Mouse (Mus musculus) midbrain, embryonic 15.5 days (tissue): Measurements from ENCODE around the gene Tnnt2. TPM values are rescaled to one million over a fixed set of nuclear protein-coding genes. Genes with fewer than 3 reads are reported as not detected.

ENCODE experiments used
- ATAC-seq: fragments of 200-750 bp; cut with Nextera tagmentation; replicated peaks from 2 replicates; pipeline ENCODE4 v1.8.0; 2017; ENCODE audit warnings: moderate TSS enrichment
- H3K27ac ChIP-seq: fragments of 300-500 bp; sonication (generic); 2 replicates; pipeline ENCODE4 v1.5.1; 2015; ENCODE audit warnings: mild to moderate bottlenecking, inconsistent platforms
- H3K27me3 ChIP-seq: fragments of 300-500 bp; sonication (generic); replicated peaks from 2 replicates; pipeline ENCODE4 v1.6.1; 2015; ENCODE audit warnings: inconsistent platforms
- H3K36me3 ChIP-seq: fragments of 300-500 bp; sonication (generic); replicated peaks from 2 replicates; pipeline ENCODE4 v1.6.1; 2015; ENCODE audit warnings: inconsistent platforms
- H3K4me1 ChIP-seq: fragments of 300-500 bp; sonication (generic); 2 replicates; pipeline ENCODE4 v1.6.1; 2015; ENCODE audit warnings: inconsistent platforms
- H3K4me2 ChIP-seq: fragments of 300-500 bp; sonication (generic); 2 replicates; pipeline ENCODE4 v1.6.1; 2015; ENCODE audit warnings: inconsistent platforms, mild to moderate bottlenecking, moderate library complexity
- H3K4me3 ChIP-seq: fragments of 300-500 bp; sonication (generic); 2 replicates; pipeline ENCODE4 v1.5.1; 2015; ENCODE audit warnings: mild to moderate bottlenecking, inconsistent platforms
- H3K9ac ChIP-seq: fragments of 300-500 bp; sonication (generic); 2 replicates; pipeline ENCODE4 v1.6.1; 2015; ENCODE audit warnings: mild to moderate bottlenecking, inconsistent platforms
- H3K9me3 ChIP-seq: fragments of 300-500 bp; sonication (generic); 2 replicates; pipeline ENCODE4 v1.6.1; 2016; ENCODE audit warnings: inconsistent platforms
- WGBS: fragments of 180-500 bp; shearing (Covaris S2); methylation state at CpG from one replicate; pipeline ENCODE4 v1.1.7; 2015; ENCODE audit warnings: mixed read lengths; 5-methylcytosine and 5-hydroxymethylcytosine counted together
- polyA plus RNA-seq: library from polyadenylated mRNA; unstranded; fragments of >200 nt; fragmentation: Nextera tagmentation; extraction: Ambion mirVana; gene quantifications from 2 replicates; pipeline ENCODE4 v1.2.1, GENCODE M21; 2015

The Tnnt2 gene
- 0.71 and 13.1 TPM in 2 replicates for polyA plus RNA-seq

GRCm38 (mm10) chr1:135835716-135836483 is at the start of gene Tnnt2:
Gene Tnnt2 (plus strand): TSS chr1:135836354.
- Histone ChIP-seq H3K9me3 (no peaks in the 10 kb centered on the region), H3K27ac (no peak within 1 kb of the TSS), H3K27me3 (no peaks in the 10 kb centered on the region), H3K36me3 (no peaks in the 10 kb centered on the region), H3K4me3 (no peak within 1 kb of the TSS), H3K4me2 (no peak within 1 kb of the TSS), H3K9ac (no peak within 1 kb of the TSS), H3K4me1 (no peaks in the 10 kb centered on the region)
- ATAC-seq = no peak
- 51% methylated on average over 9 of the region's 9 CpGs for WGBS

- 51% methylated on average over 3 of the region's 3 CpGs for WGBS
- Histone ChIP-seq H3K27ac (no peak overlapping the region), H3K9me3 (no peaks in the 10 kb centered on the region), H3K27me3 (no peaks in the 10 kb centered on the region; the same call in 1 of the 2 replicates), H3K4me2 (no peak overlapping the region), H3K36me3 (no peaks in the 10 kb centered on the region), H3K9ac (no peak overlapping the region), H3K4me1 (0 out of 2 replicates have a peak, but pooled peaks cover 4% of the 10 kb centered on the region), H3K4me3 (no peak overlapping the region)
- no peak for ATAC-seq
These were observed 48.4 kb upstream of the Tnnt2 start for GRCm38 (mm10) chr1:135787799-135788198.

DNA sequence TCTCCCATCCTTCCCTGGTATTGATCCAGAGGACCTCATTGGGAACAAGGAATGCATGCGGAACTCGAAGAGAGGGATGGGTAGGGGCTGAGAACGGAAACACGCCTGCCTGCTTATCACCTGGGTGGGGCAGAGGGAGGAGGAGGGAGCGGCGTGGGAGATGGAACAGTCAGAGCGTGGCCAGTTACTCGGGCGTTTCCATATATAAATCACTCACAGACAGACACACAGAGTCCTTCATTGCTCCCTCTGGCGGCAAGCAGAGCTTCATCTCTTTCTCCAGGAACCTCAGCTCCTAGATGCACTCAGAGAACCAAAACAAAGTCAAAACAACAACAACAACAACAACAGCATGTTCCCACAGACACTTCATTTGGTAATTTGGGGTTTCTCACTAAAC is 47.4 kb upstream of the Tnnt2 start:
- 46% methylated on average over 10 of the region's 10 CpGs for WGBS
- Histone ChIP-seq H3K27me3 (no peaks in the 10 kb centered on the region; the same call in 1 of the 2 replicates), H3K4me1 (peaks cover 3% of the 10 kb centered on the region), H3K36me3 (no peaks in the 10 kb centered on the region), H3K4me3 (no peak overlapping the region), H3K27ac (no peak overlapping the region), H3K9ac (no peak overlapping the region), H3K9me3 (no peaks in the 10 kb centered on the region), H3K4me2 (no peak overlapping the region)
- ATAC-seq = no peak

DNA sequence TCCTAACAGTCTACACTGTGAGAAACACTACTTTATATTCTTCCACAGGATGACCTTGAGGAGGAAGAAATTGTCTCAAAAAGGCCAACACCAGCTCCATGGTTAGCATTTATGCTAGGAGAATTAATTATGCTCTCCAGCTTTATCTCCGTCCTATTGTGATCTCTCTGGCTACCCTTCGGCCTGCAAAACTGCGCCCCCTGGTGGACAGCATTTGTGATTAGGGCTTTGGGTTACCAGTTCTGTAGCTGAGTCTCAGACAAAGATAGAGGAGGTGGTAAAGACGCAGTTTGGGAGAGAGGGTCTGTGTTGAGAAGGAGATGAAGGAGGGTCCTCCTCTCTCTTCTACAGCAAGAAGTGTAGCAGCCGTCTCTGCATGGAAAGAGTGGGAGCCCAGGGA is 46.3 kb upstream of the Tnnt2 start:
- no peaks in the 10 kb centered on the region for H3K9me3 ChIP-seq
- H3K36me3 ChIP-seq = no peaks in the 10 kb centered on the region
- no peak overlapping the region for H3K4me2 ChIP-seq
- no peak overlapping the region for H3K9ac ChIP-seq
- no peaks in the 10 kb centered on the region; the same call in 1 of the 2 replicates for H3K27me3 ChIP-seq
- peaks cover 13% of the 10 kb centered on the region for H3K4me1 ChIP-seq
- no peak overlapping the region for H3K27ac ChIP-seq
- WGBS = 9% methylated on average over 5 of the region's 5 CpGs
- no peak for ATAC-seq
- no peak overlapping the region for H3K4me3 ChIP-seq

- Histone ChIP-seq H3K36me3 (no peaks in the 10 kb centered on the region), H3K4me3 (no peak overlapping the region), H3K9ac (no peak overlapping the region), H3K4me2 (no peak overlapping the region), H3K9me3 (no peaks in the 10 kb centered on the region), H3K4me1 (peaks cover 14% of the 10 kb centered on the region), H3K27me3 (no peaks in the 10 kb centered on the region; the same call in 1 of the 2 replicates), H3K27ac (no peak overlapping the region)
- 63% methylated on average over 13 of the region's 13 CpGs for WGBS
- no peak for ATAC-seq
These were observed 43.8 kb upstream of the Tnnt2 start for GRCm38 (mm10) chr1:135792143-135792939.

- no peak; the same call in 1 of the 2 replicates for ATAC-seq
- Histone ChIP-seq H3K36me3 (no peaks in the 10 kb centered on the region), H3K4me2 (peak overlapping the region; percentile 45), H3K27ac (no peak overlapping the region), H3K4me3 (peak overlapping the region; percentile 20), H3K27me3 (no peaks in the 10 kb centered on the region; the same call in 1 of the 2 replicates), H3K9me3 (no peaks in the 10 kb centered on the region), H3K9ac (0 out of 2 replicates have a peak overlapping the region, but pooled peaks have one; percentile 12), H3K4me1 (peaks cover 14% of the 10 kb centered on the region)
- 13% methylated on average over 27 of the region's 27 CpGs for WGBS
These were observed 42.6 kb upstream of the Tnnt2 start for GRCm38 (mm10) chr1:135793370-135794215.

GRCm38 (mm10) chr1:135794216-135795134 is 41.7 kb upstream of the Tnnt2 start:
- Histone ChIP-seq H3K9me3 (no peaks in the 10 kb centered on the region), H3K4me3 (no peak overlapping the region), H3K9ac (no peak overlapping the region), H3K27ac (no peak overlapping the region), H3K4me2 (peak overlapping the region; percentile 45), H3K36me3 (no peaks in the 10 kb centered on the region), H3K4me1 (peaks cover 14% of the 10 kb centered on the region), H3K27me3 (no peaks in the 10 kb centered on the region; the same call in 1 of the 2 replicates)
- no peak for ATAC-seq
- 21% methylated on average over 20 of the region's 20 CpGs for WGBS

DNA sequence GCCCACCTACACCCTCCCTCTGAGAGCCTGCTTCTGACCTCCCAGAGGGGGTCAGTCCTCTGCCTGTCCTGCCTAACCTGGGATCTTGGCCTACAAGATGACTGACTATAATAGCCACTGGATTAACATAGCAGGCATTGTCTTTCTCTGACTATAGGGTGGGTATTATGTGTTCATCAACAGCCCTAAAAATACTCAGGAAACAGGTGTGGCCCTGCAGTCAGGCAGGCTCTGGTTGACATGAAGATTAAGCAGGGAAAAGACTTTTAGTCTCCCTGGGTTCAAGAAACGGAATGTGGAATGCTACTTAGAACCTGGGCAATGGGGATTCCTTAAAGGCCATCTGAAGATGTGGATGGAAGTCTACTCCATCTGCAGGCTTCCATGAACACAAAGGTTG is 37.7 kb upstream of the Tnnt2 start:
- H3K36me3 ChIP-seq = no peaks in the 10 kb centered on the region
- peaks cover 20% of the 10 kb centered on the region for H3K4me1 ChIP-seq
- 80% methylated on average over 1 of the region's 1 CpGs for WGBS

GRCm38 (mm10) chr1:135799109-135799627 is 37.0 kb upstream of the Tnnt2 start:
- no peaks in the 10 kb centered on the region for H3K36me3 ChIP-seq
- H3K4me3 ChIP-seq = no peak overlapping the region
- no peaks in the 10 kb centered on the region for H3K9me3 ChIP-seq
- H3K4me2 ChIP-seq = no peak overlapping the region
- no peak for ATAC-seq
- whole genome bisulfite sequencing = 76% methylated on average over 8 of the region's 8 CpGs
- H3K27me3 ChIP-seq = 0 out of 2 replicates have a peak, but pooled peaks cover 2% of the 10 kb centered on the region
- no peak overlapping the region for H3K9ac ChIP-seq
- no peak overlapping the region for H3K27ac ChIP-seq
- peaks cover 13% of the 10 kb centered on the region for H3K4me1 ChIP-seq

More for the DNA sequence above, 37.7 kb upstream of the Tnnt2 start:
- Histone ChIP-seq H3K27ac (no peak overlapping the region), H3K9ac (no peak overlapping the region), H3K27me3 (0 out of 2 replicates have a peak, but pooled peaks cover 2% of the 10 kb centered on the region), H3K9me3 (no peaks in the 10 kb centered on the region), H3K4me3 (no peak overlapping the region), H3K4me2 (no peak overlapping the region)
- ATAC-seq = no peak

DNA sequence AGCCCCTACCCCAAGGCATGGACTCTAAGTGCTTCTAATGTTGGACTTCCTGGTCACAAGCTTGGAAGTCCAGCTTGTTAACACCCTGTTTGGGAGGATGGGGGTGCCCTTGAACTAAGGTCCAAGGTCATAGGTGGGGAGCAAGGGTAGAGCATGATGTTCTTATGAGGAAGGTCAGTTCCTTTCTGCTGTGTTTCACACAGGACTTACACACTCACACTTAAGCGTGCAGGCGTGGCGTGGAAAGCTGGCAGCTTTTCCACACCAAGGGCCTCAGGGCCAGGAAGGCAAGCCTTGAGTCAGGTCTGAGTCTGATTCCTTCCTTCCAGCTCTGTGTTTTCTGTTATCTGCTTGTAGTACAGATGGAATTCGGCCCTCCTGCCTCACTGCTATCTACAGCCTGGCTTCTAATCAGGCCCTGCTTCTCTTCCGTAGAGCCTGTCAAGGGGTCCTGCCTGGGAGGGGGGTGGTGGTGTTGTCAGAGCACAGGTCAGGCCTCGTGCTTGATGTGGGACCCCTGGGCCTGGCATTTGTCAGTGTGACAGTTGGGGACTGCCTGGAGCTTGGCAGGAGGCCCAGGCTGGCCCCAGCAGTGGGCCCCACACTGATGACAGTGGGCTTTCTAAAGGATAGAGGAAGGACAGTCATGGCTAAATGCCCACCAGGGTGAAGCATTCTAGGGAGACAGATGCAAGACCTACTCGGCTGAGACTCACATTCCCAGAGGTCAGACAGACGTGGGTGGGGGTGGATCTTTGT is 35.8 kb upstream of the Tnnt2 start:
- Histone ChIP-seq H3K27ac (no peak overlapping the region), H3K4me3 (no peak overlapping the region), H3K9me3 (no peaks in the 10 kb centered on the region), H3K36me3 (no peaks in the 10 kb centered on the region), H3K4me2 (no peak overlapping the region), H3K27me3 (0 out of 2 replicates have a peak, but pooled peaks cover 2% of the 10 kb centered on the region), H3K4me1 (peaks cover 7% of the 10 kb centered on the region), H3K9ac (no peak overlapping the region)
- 46% methylated on average over 8 of the region's 8 CpGs for WGBS
- no peak; the same call in 1 of the 2 replicates for ATAC-seq
